Mouse (Mus musculus) frontal cortex, adult (tissue): ENCODE data around the gene Incenp.
"Not testable (repeated sequence)": the region's sequence is repeated elsewhere in the genome, so short reads cannot be mapped to it uniquely, and the experiment has no call there.

Experiments used
- ATAC-seq: cut with Nextera tagmentation; 2 replicates; pipeline ENCODE4 v1.9.2; 2017; ENCODE audit warnings: mild to moderate bottlenecking, moderate library complexity, mixed read lengths; ENCODE audit not compliant: low TSS enrichment

The Incenp gene

DNA sequence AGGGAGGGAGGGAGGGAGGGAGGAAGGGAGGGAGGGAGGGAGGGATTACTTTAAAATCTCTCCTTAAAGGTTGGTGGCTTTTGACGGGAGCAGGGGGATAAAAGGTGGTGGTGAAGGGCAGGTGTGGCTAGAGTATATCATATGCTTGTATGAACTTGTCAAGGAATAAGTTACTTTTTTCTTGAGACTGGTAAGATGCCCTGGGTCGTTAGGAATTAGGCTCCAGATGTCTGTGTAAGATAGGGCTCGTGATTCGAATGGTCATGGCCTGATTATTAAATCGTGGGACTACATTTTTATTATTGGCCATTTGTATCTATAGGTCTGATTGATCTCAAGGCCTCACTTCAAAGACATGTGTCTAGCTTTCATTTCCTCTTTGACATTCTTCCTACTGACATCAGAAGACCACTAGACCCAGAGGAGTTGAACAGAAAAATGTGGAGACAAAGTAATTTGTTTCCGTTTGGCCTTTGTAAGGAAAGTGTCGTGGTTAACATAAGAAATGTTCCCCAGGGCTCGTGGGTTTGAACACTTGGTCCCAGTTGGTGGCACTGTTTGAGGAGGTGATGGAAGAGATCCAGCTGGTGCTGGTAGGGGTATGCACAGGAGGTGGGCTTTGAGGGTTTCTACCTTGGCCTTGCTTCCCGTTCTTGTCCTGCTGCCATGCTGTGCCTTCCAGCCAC, 19.0 kb upstream of the Incenp start:
- no peak for ATAC-seq

DNA sequence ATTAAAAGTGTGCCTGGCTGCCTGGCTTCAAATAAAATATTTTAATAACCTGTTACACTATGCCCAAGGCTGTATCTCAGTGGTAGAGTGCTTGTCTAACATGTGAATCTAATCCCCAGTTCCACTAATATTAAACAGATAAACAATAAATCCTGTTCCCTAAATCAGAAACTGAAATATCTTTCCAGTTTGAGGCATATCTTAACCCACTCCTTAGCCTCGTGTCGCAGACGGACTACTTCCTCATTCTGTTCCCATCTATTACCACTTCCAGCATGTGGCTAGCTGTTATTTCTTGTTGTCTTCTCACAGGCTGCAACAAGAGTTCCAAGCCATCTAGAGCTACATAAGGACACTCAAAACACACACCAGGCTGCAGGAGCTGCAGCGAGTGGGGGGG, 18.4 kb upstream of the Incenp start:
- no peak for ATAC-seq

DNA sequence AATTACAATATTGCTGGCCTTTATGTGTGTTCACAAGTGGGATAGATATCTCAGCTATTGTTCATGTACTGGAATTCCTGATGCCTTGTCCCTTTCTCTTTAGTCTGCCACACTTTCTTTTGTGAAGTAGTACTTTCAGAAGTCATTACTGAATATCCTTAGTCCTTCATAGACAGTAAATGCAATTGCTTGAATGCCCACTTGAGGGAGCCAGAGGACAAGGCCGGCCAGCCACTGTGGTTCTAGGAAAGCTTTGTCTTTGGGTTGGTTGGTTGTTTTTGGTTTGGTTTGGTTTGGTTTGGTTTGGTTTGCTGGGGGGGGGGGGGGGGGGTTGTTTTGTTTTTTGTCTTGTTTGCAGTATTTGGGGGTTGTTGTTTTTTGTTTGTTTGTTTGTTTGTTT, 16.6 kb upstream of the Incenp start:
- peak; percentile 79 for ATAC-seq

DNA sequence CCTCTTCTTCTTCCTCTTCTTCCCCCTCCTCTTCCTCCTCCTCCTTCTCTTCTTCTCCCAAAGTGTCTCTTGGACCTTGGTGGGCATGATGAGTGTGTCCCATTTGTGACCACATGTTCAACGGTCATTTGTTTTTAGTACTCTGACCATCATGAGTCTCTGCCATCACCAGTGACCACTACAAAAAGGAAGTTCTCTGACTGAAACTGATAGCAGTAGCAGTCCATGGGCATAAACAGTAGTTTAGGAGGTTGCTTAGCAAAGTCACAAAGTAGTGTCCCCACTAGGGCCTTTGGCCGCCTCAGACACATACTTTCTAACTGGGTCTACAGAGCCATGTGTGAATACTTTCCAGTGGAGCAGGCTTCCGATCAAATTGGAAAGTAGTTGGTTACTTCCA, 15.0 kb upstream of the Incenp start:
- no peak for ATAC-seq

DNA sequence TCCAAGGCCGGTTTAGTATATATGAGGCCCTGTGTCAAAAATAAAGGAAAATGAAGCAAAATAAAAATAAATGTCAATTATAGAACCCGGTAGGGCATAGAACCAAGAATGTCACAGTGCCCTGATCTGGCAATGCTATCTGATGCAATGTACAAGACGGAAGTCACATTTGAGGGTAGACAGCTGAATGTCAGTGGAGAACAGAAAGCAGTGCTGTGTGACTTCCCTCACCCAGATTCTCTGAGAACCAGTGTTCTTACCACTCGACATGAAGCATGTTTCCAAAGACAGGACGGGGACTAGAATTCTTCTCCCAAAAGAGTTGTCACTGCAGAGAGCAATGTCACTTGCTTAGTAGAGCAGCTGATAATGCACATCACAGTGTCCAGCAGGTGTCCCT, 14.4 kb upstream of the Incenp start:
- no peak for ATAC-seq

DNA sequence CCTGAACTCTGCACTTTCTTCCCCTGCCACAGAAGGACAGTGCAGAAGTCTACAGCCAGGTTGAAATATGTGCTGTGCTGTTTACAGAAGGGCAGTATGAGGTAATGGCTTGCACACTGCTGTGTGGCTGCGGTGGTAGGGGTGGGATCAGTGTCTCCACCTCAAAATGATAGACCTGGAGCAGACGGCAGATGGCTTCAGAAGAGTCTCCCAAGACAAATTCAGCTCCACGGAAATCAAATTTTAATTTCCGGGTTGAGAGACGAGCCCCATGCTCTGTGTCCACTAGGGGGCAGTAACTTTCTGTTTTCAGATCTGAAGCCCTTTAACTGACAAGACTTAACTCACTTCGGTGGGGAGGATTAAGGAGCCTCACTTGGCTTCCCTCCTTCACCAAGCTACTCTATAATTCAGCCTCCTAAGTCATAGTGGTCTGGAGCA, 12.0 kb upstream of the Incenp start:
- ATAC-seq, result peak; percentile 69

DNA sequence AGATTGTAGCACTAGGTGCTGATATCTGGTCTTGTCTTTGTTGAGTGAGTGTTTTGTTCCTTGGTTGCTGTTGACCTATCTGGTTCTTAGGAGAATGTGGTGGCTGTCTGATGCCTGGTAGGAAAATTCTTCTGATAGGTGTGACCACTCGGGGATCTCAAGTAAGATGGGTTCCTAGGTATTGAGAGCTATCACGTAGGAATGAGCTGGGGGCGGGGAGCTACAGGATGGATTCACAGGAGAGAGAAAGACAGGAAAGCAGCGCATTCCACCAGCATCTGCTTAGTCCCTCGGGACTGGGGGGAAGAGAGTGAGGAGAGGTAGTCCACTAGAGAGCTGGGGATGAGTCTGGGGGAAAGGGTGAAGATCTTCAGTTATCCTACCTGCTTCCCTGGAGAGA, 10.0 kb upstream of the Incenp start:
- ATAC-seq, result no peak

DNA sequence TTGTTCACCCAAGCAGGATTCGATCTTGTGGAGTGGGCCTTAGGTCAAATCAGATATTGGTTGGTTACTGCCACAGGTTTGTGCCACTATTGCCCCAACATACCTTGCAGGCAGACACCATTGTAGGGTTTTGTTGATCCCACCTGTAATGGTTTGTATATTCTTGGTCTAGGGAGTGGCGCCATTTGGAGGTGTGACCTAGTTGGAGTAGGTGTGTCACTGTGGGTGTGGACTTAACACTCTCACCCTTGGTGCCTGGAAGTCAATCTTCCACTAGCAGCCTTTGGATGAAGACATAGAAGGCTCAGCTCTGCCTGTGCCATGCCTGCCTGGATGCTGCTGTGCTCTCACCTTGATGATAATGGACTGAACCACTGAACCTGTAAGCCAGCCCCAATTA, 1.3 kb upstream of the Incenp start:
- ATAC-seq, result not testable (repeated sequence)

DNA sequence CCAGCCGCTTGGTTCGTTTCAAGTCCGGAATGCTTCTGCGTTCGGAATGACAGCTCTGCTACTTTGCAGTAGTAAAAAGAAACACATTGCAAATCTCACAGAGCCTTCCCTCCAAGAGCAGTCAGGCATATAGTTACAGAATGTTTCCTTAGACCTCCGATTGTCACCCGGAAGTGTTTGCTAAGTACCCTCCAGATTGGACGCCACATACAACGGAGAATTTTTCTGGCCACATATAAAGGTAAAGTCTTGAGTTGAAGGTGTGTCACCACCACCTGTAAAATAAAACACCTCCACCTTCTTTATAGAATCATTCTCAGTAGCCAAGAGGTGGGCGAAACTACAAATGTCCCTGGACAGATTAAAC, 412 bp upstream of the Incenp start:
- ATAC-seq, result peak; percentile 76

DNA sequence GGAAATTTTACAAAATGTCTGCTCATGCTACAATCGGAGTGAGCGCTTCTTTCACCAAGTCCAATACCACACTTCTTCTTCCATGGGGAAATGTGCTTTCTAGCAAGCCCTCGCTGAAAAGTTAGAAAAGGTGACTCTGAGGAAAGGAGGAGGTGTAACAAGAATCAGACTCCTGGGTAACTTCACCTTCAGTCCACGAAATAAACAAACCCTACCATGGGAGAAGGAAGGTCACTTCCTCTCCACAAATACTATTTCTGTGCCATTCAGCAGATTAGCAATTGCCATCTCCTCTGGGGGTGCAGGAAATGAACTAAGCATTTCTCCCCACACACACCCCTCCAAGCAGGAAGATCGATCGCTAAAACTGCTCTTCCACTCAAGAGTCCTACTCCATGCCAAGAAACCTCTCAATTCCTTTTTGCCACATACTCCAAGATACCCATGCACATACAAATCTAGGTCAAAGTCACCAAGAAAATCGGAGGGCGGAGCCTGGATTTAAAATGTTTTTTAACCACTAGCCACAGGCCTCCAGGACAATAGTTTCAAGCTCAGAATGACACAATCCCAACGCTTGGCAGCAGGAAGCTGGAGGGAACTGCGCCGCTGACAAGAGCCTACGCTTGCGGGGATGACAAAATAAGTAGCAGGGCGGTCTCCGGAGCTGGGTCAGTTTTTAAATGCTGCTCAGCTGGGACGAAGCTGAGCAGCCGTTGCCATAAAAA, 848 bp downstream of the Incenp start:
- 0 out of 2 replicates have a peak, but pooled peaks have one; percentile 6 for ATAC-seq

DNA sequence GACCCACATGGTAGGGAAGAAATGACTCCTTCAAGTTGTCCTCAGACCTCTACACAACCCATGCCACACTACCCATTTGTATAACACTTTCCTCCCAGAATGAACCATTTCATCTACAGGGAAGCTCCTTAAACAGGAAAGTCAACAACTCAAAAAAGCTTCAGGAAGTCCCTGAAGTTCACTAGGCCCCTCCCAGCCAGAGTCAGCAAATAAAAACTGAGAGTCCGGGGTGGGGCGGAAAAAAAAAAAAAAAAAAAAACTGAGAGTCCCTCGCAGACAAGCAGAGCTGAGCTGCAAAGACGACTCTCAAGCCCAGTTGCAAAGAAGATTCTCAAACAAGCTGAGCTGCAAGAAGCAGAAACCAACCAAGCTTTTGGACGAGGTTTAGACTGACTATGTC, 3.3 kb downstream of the Incenp start:
- ATAC-seq, result no peak

DNA sequence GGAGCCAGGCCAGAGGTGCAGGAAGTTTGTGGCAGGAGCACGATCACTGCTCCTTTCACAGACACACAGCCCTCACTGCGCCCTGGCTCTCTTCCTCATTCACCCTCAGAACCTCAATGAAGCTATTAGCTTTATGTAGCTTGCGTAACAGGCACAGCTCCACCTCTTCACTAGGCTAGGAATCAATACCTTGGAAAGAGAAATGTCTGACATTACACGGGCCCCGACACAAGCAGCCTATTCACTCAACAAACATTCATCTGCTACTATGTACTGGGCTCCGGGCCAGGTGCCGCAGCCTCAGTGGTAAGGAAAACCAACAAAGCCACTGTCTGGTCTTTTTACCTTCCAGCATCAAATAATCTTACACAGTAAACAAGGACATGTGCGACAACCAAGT, 12.6 kb downstream of the Incenp start:
- no peak for ATAC-seq

DNA sequence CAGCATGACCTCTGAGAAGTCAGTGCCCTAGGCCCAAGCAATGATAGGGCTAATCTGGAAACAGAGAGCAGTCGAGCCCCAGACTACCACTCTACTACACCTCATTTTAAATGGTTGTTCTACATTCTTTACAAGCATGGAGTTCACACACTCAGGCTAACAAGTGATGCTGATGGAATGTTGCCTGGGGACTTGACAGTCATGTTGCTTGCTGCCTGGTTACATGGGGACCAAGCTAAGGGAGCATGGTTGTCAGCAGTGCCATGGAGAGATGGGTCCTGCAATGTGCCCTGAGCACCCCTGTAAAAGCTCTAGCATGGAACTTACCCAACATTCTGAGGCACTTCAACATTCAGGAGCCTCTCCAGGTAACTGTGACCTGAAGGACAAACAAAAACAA, 13.0 kb downstream of the Incenp start:
- ATAC-seq, result no peak

DNA sequence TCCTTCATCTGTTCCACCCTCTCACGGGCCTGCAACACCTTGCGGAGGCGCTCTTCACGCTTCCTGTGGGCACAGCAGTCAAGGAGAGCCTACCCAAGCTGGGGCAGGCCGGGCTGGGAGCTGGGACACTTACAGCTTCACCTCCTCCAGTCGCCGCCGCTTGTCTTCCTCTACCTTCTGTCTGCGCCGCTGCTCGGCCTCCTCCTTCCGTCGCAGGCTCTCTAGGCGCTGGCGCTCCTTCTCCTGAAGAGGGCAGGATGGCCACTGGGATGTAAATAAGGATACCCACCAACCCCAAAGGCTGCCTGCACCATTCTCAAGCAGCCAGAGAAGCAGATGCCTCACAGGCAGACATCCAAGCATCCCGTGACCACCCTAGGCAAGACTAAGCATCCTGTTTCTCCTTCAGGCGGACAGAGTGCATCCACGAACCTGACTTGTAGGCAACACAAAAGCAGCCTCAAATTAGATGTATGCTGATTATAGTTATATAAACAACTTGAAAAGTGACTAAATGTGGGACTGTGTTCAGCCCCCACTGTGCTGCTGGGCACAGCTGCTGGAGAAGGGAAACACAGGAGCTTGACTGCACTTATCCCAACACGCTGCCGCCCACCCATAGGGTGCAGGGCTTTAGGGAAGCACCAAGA, 21.0 kb downstream of the Incenp start:
- ATAC-seq, result peak; percentile 85

DNA sequence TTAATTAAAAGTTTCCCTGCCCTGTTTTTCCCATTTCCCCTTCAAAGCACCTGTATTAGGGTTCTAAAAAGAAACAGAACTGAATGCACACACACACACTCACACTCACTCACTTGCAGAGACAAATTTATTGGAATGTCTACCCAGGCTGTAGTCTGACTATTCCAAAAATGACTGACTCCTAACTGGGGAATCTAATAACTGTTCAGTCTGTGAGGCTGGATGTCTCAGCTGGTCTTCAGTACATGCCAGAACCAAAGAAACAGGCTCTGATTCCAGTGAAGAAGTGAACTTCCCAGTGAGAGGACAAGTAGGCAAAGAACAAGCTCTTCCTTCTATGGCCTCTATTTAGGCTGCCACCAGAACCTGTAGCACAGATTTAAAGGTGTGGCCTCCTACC, 33.9 kb downstream of the Incenp start:
- no peak for ATAC-seq

DNA sequence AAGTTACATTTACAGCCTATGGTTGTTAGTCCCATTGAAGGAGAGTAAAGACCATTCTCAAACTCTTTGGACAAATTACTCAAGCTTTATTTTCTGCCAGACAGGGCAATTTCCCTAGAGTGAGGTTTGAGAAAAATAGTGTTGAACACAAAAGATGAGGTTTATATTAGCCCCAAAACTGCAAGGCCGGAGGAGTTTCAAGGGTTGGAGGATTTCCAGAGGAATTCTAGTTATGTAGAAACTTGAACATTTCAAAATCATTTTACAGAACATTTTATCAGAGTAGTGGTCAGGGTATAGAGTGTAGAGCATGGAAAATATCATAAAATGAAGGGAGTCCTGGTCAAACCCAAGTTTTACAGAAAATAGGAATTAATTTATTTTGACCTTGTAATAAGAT, 34.5 kb downstream of the Incenp start:
- ATAC-seq, result no peak

DNA sequence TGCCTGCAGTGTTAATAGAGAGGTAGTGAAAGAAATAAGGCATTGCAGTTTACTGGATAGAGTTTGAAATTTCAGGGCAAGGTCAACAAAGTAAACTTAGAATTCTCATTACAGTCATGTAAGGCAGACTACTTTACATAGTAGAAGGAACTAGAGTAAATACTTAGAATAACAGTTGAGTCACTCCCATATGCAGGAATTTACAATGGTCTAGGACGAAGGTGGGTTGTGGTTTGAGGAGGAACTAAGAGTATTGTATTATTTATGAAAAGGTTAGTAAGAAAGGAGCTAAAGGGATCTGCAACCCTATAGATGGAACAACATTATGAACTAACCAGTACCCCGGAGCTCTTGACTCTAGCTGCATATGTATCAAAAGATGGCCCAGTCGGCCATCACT, 38.5 kb downstream of the Incenp start:
- ATAC-seq, result not testable (repeated sequence)

DNA sequence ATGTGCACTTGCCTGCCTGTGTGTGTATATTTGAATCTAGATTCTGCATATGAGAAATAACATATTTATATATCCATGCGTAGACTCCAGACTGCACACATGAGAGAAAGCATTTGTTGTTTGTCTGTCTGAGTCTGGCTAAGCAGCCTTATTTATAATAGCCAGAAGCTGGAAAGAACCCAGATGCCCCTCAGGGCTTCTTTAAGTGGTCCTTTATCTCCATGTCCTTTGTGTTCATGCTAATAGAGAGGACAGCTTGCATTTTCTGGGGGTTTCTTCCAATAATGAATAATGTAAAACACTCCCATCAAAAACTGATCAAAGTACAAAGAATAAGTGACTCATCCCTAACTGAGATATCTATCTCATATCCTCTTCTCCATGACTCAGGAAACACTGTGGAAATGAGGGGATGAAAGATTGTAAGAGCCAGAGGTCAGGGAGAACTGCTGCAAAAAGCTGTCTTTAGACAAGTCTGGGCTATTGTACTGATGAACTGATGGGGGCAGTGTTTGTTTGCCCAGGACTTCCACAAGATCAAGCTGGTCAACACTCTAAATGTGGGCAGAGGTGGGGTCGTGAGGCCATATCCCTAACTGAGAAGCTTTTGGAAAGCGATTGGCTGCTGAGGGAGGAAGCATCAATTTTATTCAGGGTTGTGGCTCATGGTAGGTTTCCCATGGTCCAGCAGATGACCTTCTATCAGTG, 49.8 kb downstream of the Incenp start:
- ATAC-seq, result not testable (repeated sequence)

DNA sequence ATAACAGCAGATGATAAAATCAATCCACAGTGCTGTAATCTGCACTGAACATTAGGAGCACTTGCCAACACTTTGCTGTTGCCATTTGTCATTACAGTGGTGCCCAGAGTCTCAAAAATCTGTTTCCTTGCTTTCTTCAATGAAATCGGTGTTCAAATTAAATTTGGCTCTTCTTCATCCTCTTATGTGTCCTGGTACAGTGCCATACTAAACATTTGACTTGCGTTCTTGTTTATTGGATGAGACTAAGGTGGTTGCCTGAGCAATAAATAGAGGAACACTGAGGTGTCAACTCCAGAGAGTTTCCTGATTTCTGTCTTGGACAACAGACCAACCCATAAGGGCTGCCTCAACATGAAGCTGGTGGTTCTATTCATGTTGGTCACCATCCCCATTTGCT, 52.1 kb downstream of the Incenp start, which contains the start of gene Scgb2a2:
Gene Scgb2a2, plus strand, starts transcription at position 301 of the 400 bp plus-strand sequence.
- no peak for ATAC-seq

DNA sequence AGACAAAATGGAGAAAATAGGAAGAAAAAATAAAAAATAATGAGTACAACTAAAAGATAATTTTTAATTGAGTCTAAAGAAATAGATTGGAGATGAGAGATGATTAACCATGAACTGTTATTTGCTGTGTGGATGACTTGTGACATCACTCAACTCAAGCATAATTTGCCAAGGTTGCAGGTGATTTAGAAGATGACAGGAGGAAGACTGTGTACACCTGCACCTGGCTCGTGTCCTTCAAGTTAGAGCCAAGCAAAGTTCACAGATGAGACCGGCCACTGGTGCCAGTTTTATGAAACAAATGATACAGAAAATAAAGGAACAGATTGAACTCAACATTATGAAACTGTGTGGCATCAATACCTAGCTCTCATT, 62.0 kb downstream of the Incenp start:
- ATAC-seq, result no peak

DNA sequence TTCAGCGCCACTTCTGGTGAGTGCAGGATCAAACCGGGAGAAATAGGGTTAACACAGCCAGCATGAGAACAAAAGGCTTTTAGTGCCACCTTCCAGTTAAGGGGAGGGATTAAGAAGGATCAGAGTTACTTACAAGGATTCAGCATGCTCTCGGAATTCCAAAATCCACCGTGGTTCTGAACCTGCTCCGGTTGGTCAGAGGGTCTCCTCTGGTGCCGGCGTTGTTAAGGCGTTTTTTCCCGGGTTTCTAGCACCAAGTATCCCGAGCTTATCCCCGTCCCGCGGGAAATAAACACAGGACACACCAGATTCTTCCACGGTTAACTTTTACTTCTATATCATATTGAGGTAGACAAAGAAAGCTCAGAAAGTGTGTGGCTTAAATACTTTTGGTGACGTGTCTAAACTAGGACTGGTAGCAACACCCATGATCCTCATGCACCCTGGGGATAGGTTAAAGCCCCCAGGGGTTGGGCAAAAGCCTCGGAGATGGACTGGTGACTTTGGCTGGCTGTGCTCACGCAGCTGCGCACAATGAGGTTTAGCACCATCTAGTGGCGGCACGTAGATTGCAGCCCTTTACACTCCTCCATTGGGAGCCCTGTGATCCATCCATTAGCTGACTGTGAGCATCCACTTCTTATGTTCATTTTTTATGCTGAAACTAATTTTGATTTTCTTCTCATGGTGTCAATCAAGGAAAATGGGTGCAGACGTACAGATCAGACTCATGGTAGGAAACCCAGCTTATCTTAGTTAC, 62.6 kb downstream of the Incenp start:
- not testable (repeated sequence) for ATAC-seq
